Mouse (Mus musculus) forebrain, postnatal 0 days (tissue): Measurements from ENCODE around the gene Fam186a. TPM values are rescaled to one million over a fixed set of nuclear protein-coding genes. Genes with fewer than 3 reads are reported as not detected.
"Not testable (repeated sequence)": the region's sequence is repeated elsewhere in the genome, so short reads cannot be mapped to it uniquely, and the experiment has no call there.

Experiments
- ATAC-seq: fragments of 200-750 bp; cut with Nextera tagmentation; 2 replicates; pipeline ENCODE4 v1.8.0; 2017; ENCODE audit warnings: mild to moderate bottlenecking, moderate library complexity
- DNase-seq: peaks from one replicate; pipeline ENCODE4 v3.0.0-alpha.2; 2015
- H3K27ac ChIP-seq: fragments of 300-500 bp; sonication (generic); 2 replicates; pipeline ENCODE4 v1.5.1; 2014; ENCODE audit warnings: low read depth, mild to moderate bottlenecking, antibody characterized with exemption, low read length, moderate library complexity, mixed read lengths
- H3K27me3 ChIP-seq: fragments of 300-500 bp; sonication (generic); 2 replicates; pipeline ENCODE4 v1.6.1; 2014; ENCODE audit warnings: mild to moderate bottlenecking, low read length, mixed read lengths; ENCODE audit not compliant: insufficient read depth
- H3K36me3 ChIP-seq: fragments of 300-500 bp; sonication (generic); 2 replicates; pipeline ENCODE4 v1.6.1; 2014; ENCODE audit warnings: mild to moderate bottlenecking, moderate library complexity; ENCODE audit not compliant: insufficient read depth
- H3K4me1 ChIP-seq: fragments of 300-500 bp; sonication (generic); 2 replicates; pipeline ENCODE4 v1.6.1; 2014; ENCODE audit warnings: antibody characterized with exemption; ENCODE audit not compliant: insufficient read depth
- H3K4me2 ChIP-seq: fragments of 300-500 bp; sonication (generic); 2 replicates; pipeline ENCODE4 v1.6.1; 2014; ENCODE audit warnings: low read depth, mild to moderate bottlenecking, moderate library complexity
- H3K4me3 ChIP-seq: fragments of 300-500 bp; sonication (generic); 2 replicates; pipeline ENCODE4 v1.5.1; 2014; ENCODE audit warnings: low read depth, low read length, mixed read lengths
- H3K9ac ChIP-seq: fragments of 300-500 bp; sonication (generic); 2 replicates; pipeline ENCODE4 v1.6.1; 2014; ENCODE audit warnings: mild to moderate bottlenecking
- H3K9me3 ChIP-seq: fragments of 300-500 bp; sonication (generic); 2 replicates; pipeline ENCODE4 v1.6.1; 2016; ENCODE audit warnings: low read length
- CTCF ChIP-seq: sonication (generic); IDR thresholded peaks from 2 replicates; pipeline ENCODE4 v1.5.1; 2016; ENCODE audit warnings: antibody characterized with exemption, control low read depth, low read depth
- WGBS: fragments of 180-500 bp; shearing (Covaris S2); extraction: QIAGEN DNeasy Blood & Tissue Kit; methylation state at CpG from one replicate; pipeline ENCODE4 v1.1.7; 2014; 5-methylcytosine and 5-hydroxymethylcytosine counted together
- polyA plus RNA-seq: library from polyadenylated mRNA; unstranded; fragments of >200 nt; fragmentation: Nextera tagmentation; extraction: Ambion mirVana; gene quantifications from 2 replicates; pipeline ENCODE4 v1.2.1, GENCODE M21; 2015
- total RNA-seq: library from RNA; depleted of rRNA; stranded (reverse); fragments of >200 nt; gene quantifications from 2 replicates; pipeline ENCODE4 v1.2.3, GENCODE M21; 2014

The Fam186a gene
- total and polyA plus RNA-seq, 2 experiments from 2014 or later: not detected

DNA sequence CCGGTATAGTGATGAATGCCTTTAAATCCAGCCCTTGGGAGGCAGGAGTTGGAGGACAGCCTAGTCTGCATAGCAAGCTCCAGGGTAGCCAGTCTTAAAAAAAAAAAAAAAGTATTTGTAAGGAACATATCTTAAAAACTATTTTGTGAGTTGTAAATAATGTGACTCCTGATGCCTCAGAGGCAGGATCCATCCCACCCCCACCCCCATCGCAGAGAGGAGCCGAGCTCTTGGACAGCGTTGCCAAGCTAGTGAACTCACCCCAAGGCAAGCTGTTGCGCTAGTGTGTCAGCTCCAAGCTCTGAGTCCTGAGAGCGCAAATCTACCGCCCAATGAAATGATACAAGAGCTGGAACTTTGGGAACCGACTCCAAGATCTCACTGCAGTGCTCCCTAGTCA is 35.6 kb downstream of the Fam186a start:
- H3K27ac ChIP-seq: no peak overlapping the region
- H3K27me3 ChIP-seq: no peaks in the 10 kb centered on the region
- no peak for ATAC-seq
- 84% methylated on average over 8 of the region's 8 CpGs for WGBS
- H3K36me3 ChIP-seq: no peaks in the 10 kb centered on the region
- no peaks in the 10 kb centered on the region for H3K9me3 ChIP-seq
- no peak overlapping the region for H3K4me3 ChIP-seq
- no peak for DNase-seq
- no peak overlapping the region for H3K4me2 ChIP-seq
- no peak for TF ChIP-seq CTCF
- H3K4me1 ChIP-seq: no peaks in the 10 kb centered on the region
- H3K9ac ChIP-seq: no peak overlapping the region

DNA sequence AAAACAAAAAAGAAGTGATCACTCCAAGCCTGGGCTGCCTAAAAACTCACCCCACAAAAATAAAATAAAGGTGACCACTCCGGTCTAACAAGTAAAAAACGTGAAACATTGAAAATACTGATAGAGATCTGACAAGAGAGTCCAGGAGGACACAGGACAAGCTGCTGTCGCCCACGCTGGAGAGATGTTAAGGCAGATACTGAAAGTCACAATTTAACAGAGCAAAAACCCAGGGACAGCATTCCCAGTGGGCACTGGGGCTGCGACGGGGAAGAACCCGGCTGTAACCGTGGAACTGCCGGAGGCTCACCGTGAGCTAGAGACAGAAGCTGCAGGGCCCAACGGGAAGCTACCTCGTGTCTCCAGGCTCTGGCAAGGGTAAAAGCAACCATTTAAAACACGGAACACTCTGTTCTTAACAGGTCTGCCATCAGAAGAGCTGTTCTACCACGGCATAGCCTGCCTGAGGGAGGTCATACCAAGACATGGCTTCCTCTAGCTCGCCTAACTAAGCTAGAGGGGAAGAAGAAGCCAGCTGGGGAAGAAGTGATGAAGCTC is 47.2 kb downstream of the Fam186a start:
- ATAC-seq (no peak), DNase-seq (no peak)
- Histone ChIP-seq H3K9me3 (no peaks in the 10 kb centered on the region), H3K4me2 (no peak overlapping the region), H3K27ac (no peak overlapping the region), H3K4me1 (no peaks in the 10 kb centered on the region), H3K36me3 (no peaks in the 10 kb centered on the region), H3K27me3 (no peaks in the 10 kb centered on the region), H3K4me3 (no peak overlapping the region), H3K9ac (no peak overlapping the region)
- TF ChIP-seq CTCF: no peak
- 82% methylated on average over 15 of the region's 15 CpGs for WGBS

DNA sequence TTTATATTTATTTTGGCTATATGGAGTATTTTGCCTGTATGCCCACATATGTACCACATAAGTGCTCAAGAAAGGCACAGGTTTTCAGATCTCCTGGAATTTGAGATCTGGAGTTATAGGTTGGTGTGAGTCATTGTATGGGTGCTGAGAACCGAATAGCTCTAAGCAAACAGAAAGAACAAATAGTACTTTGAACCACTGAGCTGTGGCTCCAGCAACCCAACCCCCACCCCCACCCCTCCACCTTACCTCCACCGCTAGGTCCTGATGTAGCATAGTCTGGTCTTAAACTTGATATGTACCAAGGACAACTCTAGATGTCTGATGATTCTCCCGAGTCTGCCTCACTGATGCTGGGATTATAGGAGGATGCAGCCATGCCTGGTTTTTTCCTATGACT is 49.6 kb downstream of the Fam186a start:
- H3K4me2 ChIP-seq: no peak overlapping the region
- H3K9me3 ChIP-seq: no peaks in the 10 kb centered on the region
- H3K9ac ChIP-seq: no peak overlapping the region
- DNase-seq (no peak), ATAC-seq (no peak)
- H3K27me3 ChIP-seq: no peaks in the 10 kb centered on the region
- no peaks in the 10 kb centered on the region for H3K36me3 ChIP-seq
- H3K4me3 ChIP-seq: no peak overlapping the region
- 80% methylated on average over 3 of the region's 3 CpGs for WGBS
- TF ChIP-seq CTCF: no peak
- no peaks in the 10 kb centered on the region for H3K4me1 ChIP-seq
- no peak overlapping the region for H3K27ac ChIP-seq

DNA sequence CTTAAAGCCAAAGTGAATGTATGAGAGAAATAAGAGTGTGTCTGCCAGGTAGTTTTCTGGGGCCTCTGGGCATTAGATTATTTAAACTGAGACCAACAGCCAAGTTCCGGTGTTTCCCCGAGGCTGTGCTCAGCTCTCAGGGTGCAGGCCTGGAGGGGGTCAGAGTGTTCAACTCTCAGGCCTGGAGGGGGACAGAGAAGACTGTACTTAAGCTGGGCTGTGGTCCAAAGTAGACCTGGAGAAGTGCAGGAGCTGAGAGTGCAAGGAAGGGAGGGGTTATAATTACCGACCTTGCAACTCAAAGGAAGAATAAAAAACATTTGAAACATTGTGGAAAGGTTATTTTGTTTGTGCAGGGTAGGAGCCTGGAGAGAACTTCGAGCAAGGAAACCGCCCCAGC is 52.2 kb downstream of the Fam186a start:
- H3K36me3 ChIP-seq: no peaks in the 10 kb centered on the region
- H3K27me3 ChIP-seq: no peaks in the 10 kb centered on the region
- no peaks in the 10 kb centered on the region for H3K9me3 ChIP-seq
- ATAC-seq (no peak), DNase-seq (no peak)
- no peak overlapping the region for H3K27ac ChIP-seq
- TF ChIP-seq CTCF: no peak
- no peak overlapping the region for H3K4me3 ChIP-seq
- no peak overlapping the region for H3K4me2 ChIP-seq
- WGBS: 68% methylated on average over 5 of the region's 5 CpGs
- H3K4me1 ChIP-seq: no peaks in the 10 kb centered on the region
- no peak overlapping the region for H3K9ac ChIP-seq

DNA sequence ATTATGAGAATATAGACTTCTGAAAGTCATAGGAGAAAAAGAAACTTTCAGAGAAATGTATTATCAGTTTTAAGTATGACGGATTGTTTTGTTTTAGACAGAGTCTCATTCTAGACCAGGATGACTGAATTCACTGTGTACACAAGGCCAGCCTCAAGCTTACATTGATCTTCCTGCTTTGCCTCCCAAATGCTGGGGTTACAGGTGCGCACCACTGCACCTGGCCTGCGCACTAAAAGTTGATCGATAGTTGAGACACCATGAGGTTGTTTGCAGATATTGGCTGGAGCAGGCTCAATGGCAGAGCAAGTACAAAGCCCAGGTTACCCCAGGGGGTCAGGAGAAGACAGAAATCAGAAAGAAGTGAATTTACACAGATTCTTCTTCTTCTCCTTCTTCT is 55.1 kb downstream of the Fam186a start:
- no peak for DNase-seq
- no peaks in the 10 kb centered on the region for H3K4me1 ChIP-seq
- H3K9me3 ChIP-seq: no peaks in the 10 kb centered on the region
- H3K9ac ChIP-seq: no peak overlapping the region
- no peak overlapping the region for H3K4me3 ChIP-seq
- ATAC-seq: no peak
- TF ChIP-seq CTCF: no peak
- no peaks in the 10 kb centered on the region for H3K36me3 ChIP-seq
- WGBS: 98% methylated on average over 4 of the region's 4 CpGs
- H3K27me3 ChIP-seq: no peaks in the 10 kb centered on the region
- no peak overlapping the region for H3K27ac ChIP-seq
- H3K4me2 ChIP-seq: no peak overlapping the region

DNA sequence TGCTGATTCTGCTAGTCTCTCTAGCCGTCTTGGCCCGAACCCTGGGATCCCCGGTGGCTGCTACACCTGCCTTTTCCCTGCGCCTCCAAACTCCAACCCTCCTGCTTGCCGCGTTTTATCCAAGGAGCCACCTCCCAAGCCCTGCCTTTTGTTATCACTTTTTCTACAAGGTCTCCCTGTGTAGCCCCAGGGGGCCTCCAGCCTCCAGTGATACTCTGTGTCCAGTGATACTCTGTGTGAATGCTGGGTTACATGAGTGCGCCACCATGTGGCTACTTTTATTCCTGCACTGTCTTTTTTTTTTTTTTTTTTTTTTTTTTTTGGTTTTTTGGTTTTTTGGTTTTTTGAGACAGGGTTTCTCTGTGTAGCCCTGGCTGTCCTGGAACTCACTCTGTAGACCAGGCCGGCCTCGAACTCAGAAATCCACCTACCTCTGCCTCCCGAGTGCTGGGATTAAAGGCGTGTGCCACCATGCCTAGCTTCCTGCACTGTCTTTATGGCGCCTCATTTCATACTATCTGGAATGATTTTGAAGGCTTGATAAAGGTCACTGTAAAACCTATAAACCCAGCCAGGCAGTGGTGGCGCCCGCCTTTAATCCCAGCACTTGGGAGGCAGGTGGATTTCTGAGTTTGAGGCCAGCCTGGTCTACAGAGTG is 57.4 kb downstream of the Fam186a start:
- H3K9ac ChIP-seq, H3K27me3 ChIP-seq, ATAC-seq, H3K4me2 ChIP-seq, H3K27ac ChIP-seq, H3K36me3 ChIP-seq, H3K9me3 ChIP-seq, H3K4me1 ChIP-seq, H3K4me3 ChIP-seq: not testable (repeated sequence)
- TF ChIP-seq CTCF: peak; percentile 61
- peak; percentile 28 for DNase-seq
- WGBS: 42% methylated on average over 14 of the region's 14 CpGs

DNA sequence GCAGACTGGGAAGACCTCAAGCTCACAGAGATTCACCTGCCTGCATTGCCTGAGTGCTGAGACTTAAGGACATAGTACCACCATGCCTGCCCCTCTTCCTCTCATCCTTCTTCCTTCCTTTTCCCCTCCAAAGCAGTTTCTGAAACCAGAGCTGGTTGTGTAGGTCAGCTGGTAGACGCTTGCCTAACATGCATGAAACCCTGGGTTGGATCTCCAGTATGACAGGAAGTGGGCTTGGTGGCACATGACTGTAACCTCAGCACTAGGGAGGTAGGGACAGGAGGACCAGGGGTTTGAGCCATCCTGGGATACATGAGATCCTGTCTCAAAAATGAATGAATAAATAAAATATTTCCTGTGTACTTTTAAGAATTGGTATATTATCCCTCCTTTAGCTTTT is 59.3 kb downstream of the Fam186a start:
- no peak overlapping the region for H3K9ac ChIP-seq
- H3K4me1 ChIP-seq: no peaks in the 10 kb centered on the region
- ATAC-seq (no peak), DNase-seq (no peak)
- no peaks in the 10 kb centered on the region for H3K36me3 ChIP-seq
- WGBS: 83% methylated on average over 1 of the region's 1 CpGs
- H3K9me3 ChIP-seq: no peaks in the 10 kb centered on the region
- no peak overlapping the region for H3K4me2 ChIP-seq
- no peak for TF ChIP-seq CTCF
- no peak overlapping the region for H3K27ac ChIP-seq
- no peaks in the 10 kb centered on the region for H3K27me3 ChIP-seq
- H3K4me3 ChIP-seq: no peak overlapping the region
